Mouse (Mus musculus) liver, postnatal 0 days (tissue): ENCODE results near the gene Cfap299. TPM values are rescaled to one million over a fixed set of nuclear protein-coding genes. Genes with fewer than 3 reads are reported as not detected.
"Not testable (repeated sequence)": the region's sequence is repeated elsewhere in the genome, so short reads cannot be mapped to it uniquely, and the experiment has no call there.

Experiments used
- ATAC-seq: fragments of 200-750 bp; cut with Nextera tagmentation; 2 replicates; pipeline ENCODE4 v1.8.0; 2017; ENCODE audit warnings: mild to moderate bottlenecking, moderate library complexity
- DNase-seq: peaks from one replicate; pipeline ENCODE4 v3.0.0-alpha.2; 2016
- H3K27ac ChIP-seq: fragments of 300-500 bp; sonication (generic); 2 replicates; pipeline ENCODE4 v1.5.1; 2014; ENCODE audit warnings: antibody characterized with exemption, moderate library complexity, mild to moderate bottlenecking, low read depth
- H3K27me3 ChIP-seq: fragments of 300-500 bp; sonication (generic); 2 replicates; pipeline ENCODE4 v1.6.1; 2014; ENCODE audit warnings: low read length, control low read depth, mixed read lengths; ENCODE audit not compliant: insufficient read depth
- H3K36me3 ChIP-seq: fragments of 300-500 bp; sonication (generic); replicated peaks from 2 replicates; pipeline ENCODE4 v1.6.1; 2014; ENCODE audit warnings: mild to moderate bottlenecking, control low read depth, low read length, moderate library complexity, mixed read lengths; ENCODE audit not compliant: insufficient read depth
- H3K4me1 ChIP-seq: fragments of 300-500 bp; sonication (generic); 2 replicates; pipeline ENCODE4 v1.6.1; 2014; ENCODE audit warnings: antibody characterized with exemption, mild to moderate bottlenecking, control low read depth; ENCODE audit not compliant: insufficient read depth
- H3K4me2 ChIP-seq: fragments of 300-500 bp; sonication (generic); 2 replicates; pipeline ENCODE4 v1.6.1; 2014; ENCODE audit warnings: low read depth, mild to moderate bottlenecking, low read length, moderate library complexity, mixed read lengths
- H3K4me3 ChIP-seq: fragments of 300-500 bp; sonication (generic); 2 replicates; pipeline ENCODE4 v1.5.1; 2014; ENCODE audit warnings: low read depth, low read length
- H3K9ac ChIP-seq: fragments of 300-500 bp; sonication (generic); replicated peaks from 2 replicates; pipeline ENCODE4 v1.6.1; 2014; ENCODE audit warnings: mild to moderate bottlenecking, moderate library complexity
- H3K9me3 ChIP-seq: fragments of 300-500 bp; sonication (generic); 2 replicates; pipeline ENCODE4 v1.6.1; 2016; ENCODE audit warnings: mild to moderate bottlenecking, control low read depth, low read length, mixed read lengths
- CTCF ChIP-seq: sonication (generic); IDR thresholded peaks from 2 replicates; pipeline ENCODE4 v1.5.1; 2016; ENCODE audit warnings: antibody characterized with exemption, low read depth
- EP300 ChIP-seq: IDR thresholded peaks from 2 replicates; pipeline ENCODE4 v1.6.1; 2016; ENCODE audit warnings: antibody characterized with exemption, low read depth, mild to moderate bottlenecking
- WGBS: fragments of 180-500 bp; shearing (Covaris S2); extraction: QIAGEN DNeasy Blood & Tissue Kit; methylation state at CpG from one replicate; pipeline ENCODE4 v1.1.7; 2014; ENCODE audit not compliant: insufficient replicate concordance; 5-methylcytosine and 5-hydroxymethylcytosine counted together
- polyA plus RNA-seq: library from polyadenylated mRNA; unstranded; fragments of >200 nt; fragmentation: Nextera tagmentation; extraction: Ambion mirVana; gene quantifications from 2 replicates; pipeline ENCODE4 v1.2.1, GENCODE M21; 2015

Gene Cfap299
- polyA plus RNA-seq, 1 experiment from 2014 or later: not detected

- no peaks in the 10 kb centered on the region for H3K36me3 ChIP-seq
- H3K9ac ChIP-seq: no peak overlapping the region
- H3K27ac ChIP-seq: no peak overlapping the region
- TF ChIP-seq CTCF: no peak
- TF ChIP-seq EP300: no peak
- 70% methylated on average over 12 of the region's 12 CpGs for WGBS
- ATAC-seq: no peak
- no peaks in the 10 kb centered on the region for H3K27me3 ChIP-seq
- no peaks in the 10 kb centered on the region for H3K4me1 ChIP-seq
- no peaks in the 10 kb centered on the region for H3K9me3 ChIP-seq
- no peak overlapping the region for H3K4me3 ChIP-seq
- no peak overlapping the region for H3K4me2 ChIP-seq
- no peak for DNase-seq
Measured at GRCm38 (mm10) chr5:98574711-98575470, 245.8 kb downstream of the Cfap299 start.

GRCm38 (mm10) chr5:98575471-98575834, 246.3 kb downstream of the Cfap299 start:
- H3K4me1 ChIP-seq: no peaks in the 10 kb centered on the region
- H3K4me2 ChIP-seq: no peak overlapping the region
- H3K27me3 ChIP-seq: no peaks in the 10 kb centered on the region
- no peak overlapping the region for H3K9ac ChIP-seq
- no peak overlapping the region for H3K4me3 ChIP-seq
- no peak for DNase-seq
- ATAC-seq: no peak
- TF ChIP-seq CTCF (no peak), EP300 (no peak)
- no peaks in the 10 kb centered on the region for H3K9me3 ChIP-seq
- H3K36me3 ChIP-seq: no peaks in the 10 kb centered on the region
- WGBS: 69% methylated on average over 4 of the region's 4 CpGs
- H3K27ac ChIP-seq: no peak overlapping the region

- not testable (repeated sequence) for ATAC-seq, DNase-seq, H3K4me2 ChIP-seq, H3K4me1 ChIP-seq, H3K36me3 ChIP-seq, H3K4me3 ChIP-seq, H3K9me3 ChIP-seq, H3K9ac ChIP-seq, H3K27ac ChIP-seq, H3K27me3 ChIP-seq
- WGBS: 74% methylated on average over 6 of the region's 6 CpGs
Measured at GRCm38 (mm10) chr5:98576538-98576937, 247.4 kb downstream of the Cfap299 start.

- Histone ChIP-seq H3K27me3 (no peaks in the 10 kb centered on the region), H3K27ac (no peak overlapping the region), H3K4me3 (no peak overlapping the region), H3K9ac (no peak overlapping the region), H3K9me3 (no peaks in the 10 kb centered on the region), H3K36me3 (no peaks in the 10 kb centered on the region), H3K4me2 (no peak overlapping the region), H3K4me1 (no peaks in the 10 kb centered on the region)
- DNase-seq (no peak), ATAC-seq (no peak)
- TF ChIP-seq CTCF (no peak), EP300 (no peak)
- 28% methylated on average over 2 of the region's 2 CpGs for WGBS
Measured at GRCm38 (mm10) chr5:98578398-98578797, 249.3 kb downstream of the Cfap299 start.

- Histone ChIP-seq H3K4me2 (no peak overlapping the region), H3K4me1 (no peaks in the 10 kb centered on the region), H3K27ac (no peak overlapping the region), H3K4me3 (no peak overlapping the region), H3K9ac (no peak overlapping the region), H3K27me3 (no peaks in the 10 kb centered on the region), H3K9me3 (no peaks in the 10 kb centered on the region), H3K36me3 (no peaks in the 10 kb centered on the region)
- DNase-seq: no peak
- WGBS: 68% methylated on average over 5 of the region's 5 CpGs
- TF ChIP-seq CTCF: no peak
- TF ChIP-seq EP300: no peak
- ATAC-seq: no peak
Measured at GRCm38 (mm10) chr5:98580811-98581210, 251.7 kb downstream of the Cfap299 start.

- Histone ChIP-seq H3K27ac (no peak overlapping the region), H3K36me3 (no peaks in the 10 kb centered on the region), H3K9ac (no peak overlapping the region), H3K27me3 (no peaks in the 10 kb centered on the region), H3K4me2 (no peak overlapping the region), H3K4me1 (no peaks in the 10 kb centered on the region), H3K4me3 (no peak overlapping the region), H3K9me3 (no peaks in the 10 kb centered on the region)
- no peak for DNase-seq
- 62% methylated on average over 3 of the region's 3 CpGs for WGBS
- no peak for ATAC-seq
- TF ChIP-seq CTCF: no peak
- no peak for TF ChIP-seq EP300
Measured at GRCm38 (mm10) chr5:98582051-98582450, 252.9 kb downstream of the Cfap299 start.

GRCm38 (mm10) chr5:98585915-98586314, 256.8 kb downstream of the Cfap299 start:
- no peaks in the 10 kb centered on the region for H3K36me3 ChIP-seq
- H3K4me1 ChIP-seq: no peaks in the 10 kb centered on the region
- H3K9ac ChIP-seq: no peak overlapping the region
- no peaks in the 10 kb centered on the region for H3K9me3 ChIP-seq
- H3K4me3 ChIP-seq: no peak overlapping the region
- TF ChIP-seq EP300: no peak
- ATAC-seq (no peak), DNase-seq (no peak)
- H3K4me2 ChIP-seq: no peak overlapping the region
- H3K27me3 ChIP-seq: no peaks in the 10 kb centered on the region
- no peak overlapping the region for H3K27ac ChIP-seq
